Mouse (Mus musculus): ENCODE data around the gene Dgkq. TPM values are rescaled to one million over a fixed set of nuclear protein-coding genes. Genes with fewer than 3 reads are reported as not detected.

Dgkq gene
- polyA plus RNA-seq, 1 experiment from 2014 or later: 14.6 TPM

- no peak overlapping the region for H3K4me3 ChIP-seq (ENCODE audit: low read length)
- H3K27ac ChIP-seq (ENCODE audit: low read length): no peak overlapping the region
- 78% methylated on average over 2 of the region's 2 CpGs for WGBS
- no peak overlapping the region for H3K9ac ChIP-seq (replicated peaks; ENCODE audit: low read length)
- H3K27me3 ChIP-seq (ENCODE audit: insufficient read depth, low read length): no peaks in the 10 kb centered on the region
- H3K9me3 ChIP-seq (ENCODE audit: low read length): no peaks in the 10 kb centered on the region
- H3K36me3 ChIP-seq (ENCODE audit: insufficient read depth, low read length): peaks cover 27% of the 10 kb centered on the region
- H3K4me1 ChIP-seq (ENCODE audit: insufficient read depth, low read length): peaks cover 9% of the 10 kb centered on the region
- no peak for ATAC-seq (ENCODE audit: low FRiP score, low TSS enrichment)
- no peak overlapping the region for H3K4me2 ChIP-seq (replicated peaks; ENCODE audit: low read depth, low read length)
These were observed 38.3 kb upstream of the Dgkq start for GRCm38 (mm10) chr5:108707758-108708157.

- Histone ChIP-seq H3K4me1 (ENCODE audit: insufficient read depth, low read length) (peaks cover 38% of the 10 kb centered on the region), H3K4me3 (ENCODE audit: low read length) (no peak overlapping the region), H3K36me3 (ENCODE audit: insufficient read depth, low read length) (peaks cover 27% of the 10 kb centered on the region), H3K9me3 (ENCODE audit: low read length) (no peaks in the 10 kb centered on the region), H3K9ac (replicated peaks; ENCODE audit: low read length) (no peak overlapping the region), H3K27me3 (ENCODE audit: insufficient read depth, low read length) (no peaks in the 10 kb centered on the region), H3K4me2 (replicated peaks; ENCODE audit: low read depth, low read length) (no peak overlapping the region), H3K27ac (ENCODE audit: low read length) (no peak overlapping the region)
- WGBS: 60% methylated on average over 12 of the region's 12 CpGs
- ATAC-seq (ENCODE audit: low FRiP score, low TSS enrichment): no peak; the same call in 1 of the 2 replicates
These were observed 34.5 kb upstream of the Dgkq start for GRCm38 (mm10) chr5:108703754-108704626.

- Histone ChIP-seq H3K4me2 (replicated peaks; ENCODE audit: low read depth, low read length) (no peak overlapping the region), H3K4me3 (ENCODE audit: low read length) (no peak overlapping the region), H3K27me3 (ENCODE audit: insufficient read depth, low read length) (no peaks in the 10 kb centered on the region), H3K36me3 (ENCODE audit: insufficient read depth, low read length) (peaks cover 20% of the 10 kb centered on the region), H3K9ac (replicated peaks; ENCODE audit: low read length) (no peak overlapping the region), H3K9me3 (ENCODE audit: low read length) (no peaks in the 10 kb centered on the region), H3K4me1 (ENCODE audit: insufficient read depth, low read length) (peaks cover 52% of the 10 kb centered on the region), H3K27ac (ENCODE audit: low read length) (peak overlapping the region; percentile 74)
- WGBS: 38% methylated on average over 10 of the region's 10 CpGs
- ATAC-seq (ENCODE audit: low FRiP score, low TSS enrichment): peak; percentile 54
These were observed 32.0 kb upstream of the Dgkq start for GRCm38 (mm10) chr5:108701341-108702021.

- peaks cover 12% of the 10 kb centered on the region for H3K36me3 ChIP-seq (ENCODE audit: insufficient read depth, low read length)
- 18% methylated on average over 3 of the region's 3 CpGs for WGBS
- peaks cover 63% of the 10 kb centered on the region for H3K4me1 ChIP-seq (ENCODE audit: insufficient read depth, low read length)
- ATAC-seq (ENCODE audit: low FRiP score, low TSS enrichment): no peak
- no peak overlapping the region for H3K4me3 ChIP-seq (ENCODE audit: low read length)
- H3K27ac ChIP-seq (ENCODE audit: low read length): peak overlapping the region; percentile 74
- 0 out of 2 replicates have a peak overlapping the region, but pooled peaks have one; percentile 42 for H3K9ac ChIP-seq (replicated peaks; ENCODE audit: low read length)
- no peaks in the 10 kb centered on the region for H3K9me3 ChIP-seq (ENCODE audit: low read length)
- H3K27me3 ChIP-seq (ENCODE audit: insufficient read depth, low read length): no peaks in the 10 kb centered on the region
- no peak overlapping the region for H3K4me2 ChIP-seq (replicated peaks; ENCODE audit: low read depth, low read length)
These were observed 30.9 kb upstream of the Dgkq start for GRCm38 (mm10) chr5:108700346-108700745.

- WGBS: 20% methylated on average over 4 of the region's 4 CpGs
- H3K4me2 ChIP-seq (replicated peaks; ENCODE audit: low read depth, low read length): no peak overlapping the region
- H3K9me3 ChIP-seq (ENCODE audit: low read length): no peaks in the 10 kb centered on the region
- H3K36me3 ChIP-seq (ENCODE audit: insufficient read depth, low read length): 0 out of 2 replicates have a peak, but pooled peaks cover 3% of the 10 kb centered on the region
- 0 out of 2 replicates have a peak overlapping the region, but pooled peaks have one; percentile 15 for H3K9ac ChIP-seq (replicated peaks; ENCODE audit: low read length)
- ATAC-seq (ENCODE audit: low FRiP score, low TSS enrichment): no peak
- peaks cover 72% of the 10 kb centered on the region for H3K4me1 ChIP-seq (ENCODE audit: insufficient read depth, low read length)
- H3K4me3 ChIP-seq (ENCODE audit: low read length): no peak overlapping the region
- H3K27me3 ChIP-seq (ENCODE audit: insufficient read depth, low read length): no peaks in the 10 kb centered on the region
- H3K27ac ChIP-seq (ENCODE audit: low read length): no peak overlapping the region
These were observed 27.9 kb upstream of the Dgkq start for GRCm38 (mm10) chr5:108697341-108697753.

GRCm38 (mm10) chr5:108696542-108696941 is 27.1 kb upstream of the Dgkq start:
- 66% methylated on average over 3 of the region's 3 CpGs for WGBS
- Histone ChIP-seq H3K9ac (replicated peaks; ENCODE audit: low read length) (no peak overlapping the region), H3K4me2 (replicated peaks; ENCODE audit: low read depth, low read length) (no peak overlapping the region), H3K4me1 (ENCODE audit: insufficient read depth, low read length) (peaks cover 71% of the 10 kb centered on the region), H3K27me3 (ENCODE audit: insufficient read depth, low read length) (no peaks in the 10 kb centered on the region), H3K36me3 (ENCODE audit: insufficient read depth, low read length) (0 out of 2 replicates have a peak, but pooled peaks cover 3% of the 10 kb centered on the region), H3K4me3 (ENCODE audit: low read length) (no peak overlapping the region), H3K9me3 (ENCODE audit: low read length) (no peaks in the 10 kb centered on the region), H3K27ac (ENCODE audit: low read length) (no peak overlapping the region)
- ATAC-seq (ENCODE audit: low FRiP score, low TSS enrichment): no peak

- no peak overlapping the region for H3K27ac ChIP-seq (ENCODE audit: low read length)
- H3K9me3 ChIP-seq (ENCODE audit: low read length): no peaks in the 10 kb centered on the region
- no peak; the same call in 1 of the 2 replicates for ATAC-seq (ENCODE audit: low FRiP score, low TSS enrichment)
- H3K4me1 ChIP-seq (ENCODE audit: insufficient read depth, low read length): peaks cover 64% of the 10 kb centered on the region
- no peaks in the 10 kb centered on the region for H3K27me3 ChIP-seq (ENCODE audit: insufficient read depth, low read length)
- 0 out of 2 replicates have a peak, but pooled peaks cover 3% of the 10 kb centered on the region for H3K36me3 ChIP-seq (ENCODE audit: insufficient read depth, low read length)
- H3K4me2 ChIP-seq (replicated peaks; ENCODE audit: low read depth, low read length): no peak overlapping the region
- no peak overlapping the region for H3K4me3 ChIP-seq (ENCODE audit: low read length)
- WGBS: 92% methylated on average over 12 of the region's 12 CpGs
- no peak overlapping the region for H3K9ac ChIP-seq (replicated peaks; ENCODE audit: low read length)
These were observed 26.4 kb upstream of the Dgkq start for GRCm38 (mm10) chr5:108695861-108696260.

- Histone ChIP-seq H3K27ac (ENCODE audit: low read length) (peak overlapping the region; percentile 60), H3K9me3 (ENCODE audit: low read length) (no peaks in the 10 kb centered on the region), H3K4me1 (ENCODE audit: insufficient read depth, low read length) (peaks cover 52% of the 10 kb centered on the region), H3K36me3 (ENCODE audit: insufficient read depth, low read length) (0 out of 2 replicates have a peak, but pooled peaks cover 3% of the 10 kb centered on the region), H3K27me3 (ENCODE audit: insufficient read depth, low read length) (no peaks in the 10 kb centered on the region), H3K4me2 (replicated peaks; ENCODE audit: low read depth, low read length) (peak overlapping the region; percentile 81), H3K9ac (replicated peaks; ENCODE audit: low read length) (peak overlapping the region; percentile 94), H3K4me3 (ENCODE audit: low read length) (peak overlapping the region; percentile 88)
- under 1% methylated on average over 74 of the region's 99 CpGs for WGBS
- peak; percentile 50 for ATAC-seq (ENCODE audit: low FRiP score, low TSS enrichment)
These were observed 25.1 kb upstream of the Dgkq start for GRCm38 (mm10) chr5:108694352-108695261.

GRCm38 (mm10) chr5:108693872-108694288 is 24.4 kb upstream of the Dgkq start:
- 0% methylated on average over 37 of the region's 43 CpGs for WGBS
- peak; percentile 94 for ATAC-seq (ENCODE audit: low FRiP score, low TSS enrichment)
- H3K27ac ChIP-seq (ENCODE audit: low read length): peak overlapping the region; percentile 60

More at GRCm38 (mm10) chr5:108693872-108694288, 24.4 kb upstream of the Dgkq start:
- peak overlapping the region; percentile 88 for H3K4me3 ChIP-seq (ENCODE audit: low read length)
- H3K36me3 ChIP-seq (ENCODE audit: insufficient read depth, low read length): 0 out of 2 replicates have a peak, but pooled peaks cover 3% of the 10 kb centered on the region
- peak overlapping the region; percentile 94 for H3K9ac ChIP-seq (replicated peaks; ENCODE audit: low read length)
- no peaks in the 10 kb centered on the region for H3K27me3 ChIP-seq (ENCODE audit: insufficient read depth, low read length)
- peak overlapping the region; percentile 81 for H3K4me2 ChIP-seq (replicated peaks; ENCODE audit: low read depth, low read length)
- H3K9me3 ChIP-seq (ENCODE audit: low read length): no peaks in the 10 kb centered on the region
- H3K4me1 ChIP-seq (ENCODE audit: insufficient read depth, low read length): peaks cover 49% of the 10 kb centered on the region
